Mouse (Mus musculus) adrenal gland, postnatal 10 days (tissue): ENCODE results near the gene Nfkbid. TPM values are rescaled to one million over a fixed set of nuclear protein-coding genes. Genes with fewer than 3 reads are reported as not detected.

Source experiments
- DNase-seq: peaks from one replicate; pipeline ENCODE4 v3.0.0; 2021; ENCODE audit warnings: mixed read lengths
- long read RNA-seq, 2 experiments: library from polyadenylated mRNA; stranded (forward); transcript quantifications; one replicate each; pipeline ENCODE4 v2.0.0; 2021
- total RNA-seq, 2 experiments: library from RNA; stranded (reverse); gene quantifications; 2 replicates each; pipeline ENCODE4 v1.2.3; 2021

Nfkbid gene
- total RNA-seq = 1 to 10 TPM; 2.3 to 2.4 TPM
- long read RNA-seq, experiment 1, partial matches to known transcripts = 1 of 2 reads
- long read RNA-seq, experiment 1, other reads (novel, unspliced or antisense) = 0 of 2 reads
- long read RNA-seq, experiment 2, partial matches to known transcripts = 1 of 3 reads
- long read RNA-seq, experiment 2, other reads (novel, unspliced or antisense) = 2 of 3 reads

GRCm38 (mm10) chr7:30421175-30421889 lies at the start of gene Nfkbid:
Gene Nfkbid (plus strand): TSS chr7:30421732.
- DNase-seq = peak; percentile 87

GRCm38 (mm10) chr7:30373501-30373962 lies 48.0 kb upstream of the Nfkbid start:
- peak; percentile 90 for DNase-seq

DNA sequence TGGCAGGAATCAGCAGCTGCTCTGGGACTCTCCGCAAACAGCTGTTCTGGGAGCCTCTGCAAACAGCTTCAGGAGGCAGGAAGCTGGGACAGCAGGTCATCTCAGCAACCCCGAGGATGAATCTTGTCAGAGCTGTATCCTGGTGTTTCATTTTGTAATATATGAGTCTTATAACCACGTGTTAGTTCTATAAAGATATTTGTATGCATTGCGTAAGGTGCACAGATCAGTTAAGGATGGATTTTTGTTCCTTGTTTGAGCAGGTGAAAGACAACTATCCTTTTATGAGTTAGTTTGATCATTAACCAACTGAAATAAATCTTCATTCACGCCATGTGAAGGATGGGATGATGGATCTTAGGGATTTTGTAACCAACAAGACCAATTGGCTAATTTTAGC lies 41.5 kb upstream of the Nfkbid start:
- no peak for DNase-seq

DNA sequence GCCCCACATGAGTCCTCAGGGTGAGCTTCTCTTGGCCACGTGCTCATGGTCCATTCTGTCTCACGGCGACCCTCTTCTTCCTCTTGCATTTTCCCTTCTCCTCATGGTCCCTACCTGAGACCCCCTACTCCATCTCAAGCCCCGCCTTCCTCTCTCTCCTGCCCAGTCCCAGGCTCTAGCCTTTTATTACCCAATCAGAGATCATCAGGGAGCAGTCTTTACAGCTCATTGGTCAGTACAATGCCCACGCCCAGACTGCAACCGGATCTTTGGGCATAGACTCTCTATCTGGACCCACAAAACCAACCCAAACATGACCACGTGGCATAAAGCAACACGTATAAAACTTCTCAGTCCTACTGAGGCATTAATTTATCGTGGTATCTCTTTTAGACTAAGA lies 37.4 kb upstream of the Nfkbid start:
- no peak for DNase-seq

GRCm38 (mm10) chr7:30392746-30393520 lies 28.6 kb upstream of the Nfkbid start:
- no peak for DNase-seq

DNA sequence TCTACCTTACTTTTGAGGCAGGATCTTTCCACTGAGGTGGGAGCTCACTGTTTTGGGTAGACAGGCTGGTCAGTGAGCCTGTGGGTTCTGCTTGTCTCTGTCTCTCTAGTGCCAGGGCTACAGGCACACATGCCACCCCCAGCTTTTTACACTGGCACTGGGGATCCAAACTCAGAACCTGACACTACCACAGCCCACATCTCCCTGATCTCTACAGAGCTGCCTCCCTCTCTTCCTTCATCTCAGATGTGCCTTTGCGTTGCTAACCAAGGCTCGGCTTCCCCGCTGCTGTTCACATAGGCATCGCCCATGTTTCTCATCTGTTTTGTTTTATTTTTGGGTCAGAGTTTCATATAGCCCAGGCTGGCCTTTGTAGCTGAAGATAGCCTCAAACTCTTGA lies 27.9 kb upstream of the Nfkbid start:
- no peak for DNase-seq

DNA sequence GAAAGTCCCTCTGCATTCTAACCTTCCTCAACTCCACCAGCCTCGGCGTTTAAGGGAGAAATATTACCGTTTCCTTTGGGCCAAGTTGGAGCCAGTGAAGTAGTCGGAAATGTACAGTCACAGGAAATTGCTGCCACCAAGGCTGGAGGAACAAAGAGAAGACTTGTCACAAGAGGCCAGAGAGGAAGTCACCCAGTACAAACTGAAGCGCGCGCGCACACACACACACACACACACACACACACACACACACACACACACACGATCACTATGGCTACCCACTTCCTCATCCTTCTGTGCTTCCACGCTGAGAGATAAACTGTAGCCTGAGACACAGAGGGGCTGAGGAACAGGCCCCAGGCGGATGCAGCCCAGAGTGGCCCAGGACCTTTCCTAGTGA lies 27.2 kb upstream of the Nfkbid start:
- peak; percentile 50 for DNase-seq

- no peak for DNase-seq
Measured at GRCm38 (mm10) chr7:30394871-30395270, 26.7 kb upstream of the Nfkbid start.

GRCm38 (mm10) chr7:30399671-30400070 lies 21.9 kb upstream of the Nfkbid start:
- no peak for DNase-seq

- DNase-seq = no peak
Measured at GRCm38 (mm10) chr7:30402343-30402742, 19.2 kb upstream of the Nfkbid start.

DNA sequence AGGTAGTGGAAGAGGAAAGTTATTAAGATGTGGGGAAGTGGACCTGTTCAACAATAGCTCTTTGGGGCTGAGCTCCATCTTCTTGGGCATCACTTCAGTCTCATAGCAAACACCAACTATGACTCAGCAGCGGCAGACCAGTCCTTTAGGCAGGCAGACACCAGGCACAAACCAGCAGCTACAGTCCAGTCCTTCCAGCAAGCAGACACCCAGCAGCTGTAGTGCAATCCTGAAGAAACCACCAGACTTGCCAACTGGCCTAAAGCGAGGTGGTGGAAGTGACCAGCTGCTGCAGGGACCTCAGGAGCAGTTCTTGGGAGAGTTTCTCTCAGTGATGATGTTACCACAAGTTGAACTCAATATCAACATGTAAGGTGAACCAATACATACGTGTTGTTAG lies 12.9 kb upstream of the Nfkbid start:
- DNase-seq = no peak

DNA sequence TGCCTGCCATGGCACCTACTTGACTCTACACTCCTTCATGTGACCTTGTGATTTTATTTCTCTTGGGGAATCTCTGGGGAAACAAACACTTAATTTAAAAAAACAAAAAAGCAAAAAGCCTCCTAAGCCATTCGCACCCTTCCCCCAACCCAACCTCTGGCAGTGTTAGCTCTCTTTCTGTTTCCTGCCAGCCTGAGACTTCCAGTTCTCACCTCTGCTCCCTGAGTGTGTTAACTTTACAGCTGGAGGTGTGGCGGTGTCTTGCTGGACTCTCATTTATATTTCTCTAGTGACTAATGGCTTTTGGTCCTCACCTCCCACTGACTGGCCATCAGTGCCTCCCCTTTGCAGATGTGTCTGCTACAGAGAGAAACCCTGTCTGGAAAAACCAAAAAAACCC lies 11.7 kb upstream of the Nfkbid start:
- DNase-seq = no peak

DNA sequence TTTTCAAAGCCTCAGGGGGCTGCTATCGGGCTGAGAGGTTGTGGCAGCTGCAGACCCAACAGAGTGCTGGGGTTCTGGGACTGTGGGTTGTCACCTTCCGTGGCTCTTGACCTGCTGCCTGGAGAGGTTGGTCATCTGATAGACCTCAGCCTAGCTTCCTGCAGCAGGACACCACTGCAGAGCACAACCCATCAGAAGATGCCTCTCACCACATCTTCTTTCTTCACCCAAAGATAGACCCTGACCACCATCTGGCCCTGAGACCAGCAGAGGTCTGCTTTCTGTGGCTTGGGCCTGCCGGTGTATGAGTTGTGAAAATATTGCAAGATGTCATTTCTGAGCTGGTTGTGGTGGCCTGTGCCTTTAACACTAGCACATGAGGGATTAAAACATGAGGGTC lies 10.5 kb upstream of the Nfkbid start:
- no peak for DNase-seq

GRCm38 (mm10) chr7:30412735-30413147 lies 8.8 kb upstream of the Nfkbid start:
- DNase-seq = no peak

DNA sequence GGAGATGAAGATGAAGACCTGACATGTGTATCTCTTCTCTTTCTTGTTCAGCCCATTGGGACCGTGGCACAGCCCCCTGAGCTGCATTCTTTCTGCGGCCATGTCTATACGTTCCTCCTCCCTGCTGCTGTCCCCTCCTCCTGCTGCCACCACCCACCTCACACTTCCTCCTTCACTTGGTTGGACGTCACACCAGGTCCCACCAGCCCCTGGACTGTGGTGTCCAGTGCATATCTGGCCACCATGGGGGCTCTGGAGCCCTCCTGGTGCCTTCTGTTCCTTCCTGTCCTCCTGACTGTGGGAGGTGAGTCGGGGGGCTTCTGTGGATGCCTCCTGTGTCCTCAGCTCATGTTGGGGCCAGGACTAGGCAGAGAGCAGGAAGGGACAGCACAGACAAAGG lies 7.9 kb upstream of the Nfkbid start, which contains the start of gene Tyrobp:
TSS of gene Tyrobp (plus strand) at position 165 of the 400 bp plus-strand sequence.
- DNase-seq = no peak

GRCm38 (mm10) chr7:30417856-30418255 lies 3.7 kb upstream of the Nfkbid start:
- no peak for DNase-seq

DNA sequence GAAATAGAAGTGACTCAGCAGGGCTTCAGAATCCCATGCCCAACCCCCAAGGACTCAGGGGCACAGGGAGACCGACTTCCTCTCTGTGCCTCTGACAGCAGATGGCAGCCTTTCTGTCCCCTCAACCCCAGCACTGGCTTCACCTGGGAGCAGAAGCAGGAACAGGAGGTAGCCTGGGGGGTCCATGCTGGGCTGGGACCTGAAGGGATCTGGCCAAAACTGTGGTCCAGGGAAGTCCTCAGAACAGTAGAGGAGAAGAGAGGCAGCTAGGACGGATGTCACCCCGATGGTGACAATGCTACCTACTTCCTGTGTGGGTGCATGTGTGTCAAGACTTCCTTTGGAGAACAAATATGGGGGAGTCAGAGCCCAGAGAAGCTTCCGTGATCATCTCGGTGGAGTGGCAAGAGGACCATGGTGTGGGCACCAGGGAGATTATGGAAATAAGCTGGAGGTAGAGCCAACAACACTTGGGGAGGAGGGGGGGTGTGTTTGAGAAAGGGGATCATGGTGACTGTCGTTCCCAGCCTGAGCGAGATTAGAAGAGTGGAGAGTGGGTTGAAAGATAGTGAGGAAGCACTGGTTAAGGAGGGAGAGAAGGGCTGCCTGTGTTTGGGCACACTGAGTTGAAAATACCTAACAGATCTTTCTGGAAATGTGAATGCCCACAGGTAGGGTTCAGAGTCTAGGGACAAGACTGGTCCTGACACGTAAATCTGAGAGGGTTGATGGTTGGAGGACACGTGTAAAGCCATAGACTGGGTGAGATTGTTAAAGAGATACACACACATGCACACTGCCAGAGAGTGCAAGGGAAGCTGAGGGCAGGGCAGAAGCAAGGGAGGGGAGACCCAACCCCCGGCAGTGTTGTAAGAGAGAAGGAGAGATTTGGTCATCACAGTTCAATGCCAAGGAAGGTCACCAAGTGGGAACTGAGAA lies 1.7 kb upstream of the Nfkbid start, which contains the start of gene Hcst:
TSS of gene Hcst (minus strand) at position 294 of the 939 bp plus-strand sequence.
- no peak for DNase-seq

DNA sequence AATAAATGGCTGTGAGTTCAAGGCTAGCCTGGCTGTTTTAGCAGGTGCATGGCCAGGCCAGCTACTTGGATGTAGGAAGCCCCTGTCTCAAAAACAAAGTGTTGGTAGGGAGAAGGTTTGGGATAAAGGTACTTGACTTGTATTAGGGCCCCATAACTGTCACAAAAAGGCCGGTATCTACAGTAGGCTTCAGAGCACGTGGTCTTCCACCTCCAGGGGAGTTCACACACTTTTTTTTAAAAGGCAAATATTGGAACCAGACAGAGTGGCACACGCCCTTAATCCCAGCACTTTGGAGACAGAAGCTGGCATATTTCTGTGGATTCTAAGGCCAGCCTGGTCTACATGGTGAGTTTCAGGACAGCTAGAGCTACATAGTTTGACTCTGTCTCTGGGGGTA lies 859 bp upstream of the Nfkbid start:
- no peak for DNase-seq

- peak; percentile 91 for DNase-seq
Measured at GRCm38 (mm10) chr7:30421890-30422435, 431 bp downstream of the Nfkbid start.

- DNase-seq = no peak
Measured at GRCm38 (mm10) chr7:30422560-30422959, 1.0 kb downstream of the Nfkbid start.

DNA sequence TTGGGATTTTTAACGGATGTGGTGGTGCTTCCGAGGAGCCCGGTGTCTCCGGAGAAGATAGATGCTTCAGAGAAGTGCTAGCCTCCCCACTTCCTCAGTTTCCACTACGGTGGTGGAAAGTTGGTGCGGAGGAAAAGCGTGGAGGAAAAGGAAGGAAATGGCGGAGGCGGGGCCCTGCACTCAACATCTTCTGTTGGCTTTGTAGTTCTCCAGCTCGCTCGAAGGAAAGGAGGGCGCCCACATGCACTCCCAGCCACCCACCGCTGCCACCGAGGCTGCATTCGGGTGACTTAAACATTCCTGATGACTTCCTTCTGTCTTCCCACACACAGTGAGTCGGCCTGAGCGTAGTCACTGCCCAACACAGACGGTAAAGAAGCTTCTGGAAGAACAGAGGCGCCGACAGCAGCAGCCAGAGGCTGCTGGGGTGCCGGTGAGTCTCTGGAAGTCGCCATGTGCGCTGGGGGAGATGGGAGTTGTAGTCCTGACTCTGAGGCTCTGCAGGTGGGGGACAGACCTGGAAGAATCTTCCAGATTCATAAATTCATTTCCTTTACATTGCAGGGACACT lies 1.6 kb downstream of the Nfkbid start:
- DNase-seq = peak; percentile 33
